Mouse (Mus musculus) T-helper 1 cell (primary cell): ENCODE measurements around the gene Tpgs1.
"Not testable (repeated sequence)": the region's sequence is repeated elsewhere in the genome, so short reads cannot be mapped to it uniquely, and the experiment has no call there.

Experiments used
- in situ Hi-C: fragments of 300-600 bp; cut with MboI, MseI; formaldehyde crosslinking; loops from one replicate; pipeline ENCODE4 v1.15.1; 2025; ENCODE audit warnings: high pct_unique_total_duplicates

Gene Tpgs1

GRCm38 (mm10) chr10:79689178-79689577 is 20.0 kb downstream of the Tpgs1 start:
- in situ Hi-C loops: no loop called here

GRCm38 (mm10) chr10:79691986-79692548 is 22.9 kb downstream of the Tpgs1 start:
- in situ Hi-C loops: no loop called here

GRCm38 (mm10) chr10:79693580-79694378 is 24.6 kb downstream of the Tpgs1 start:
- in situ Hi-C loops: no loop called here

GRCm38 (mm10) chr10:79694379-79694655 is 25.1 kb downstream of the Tpgs1 start:
- in situ Hi-C loops: no loop called here

- in situ Hi-C loops: no loop called here
These were observed 26.3 kb downstream of the Tpgs1 start for GRCm38 (mm10) chr10:79695231-79696128.

- in situ Hi-C loops: no loop called here
These were observed 27.0 kb downstream of the Tpgs1 start for GRCm38 (mm10) chr10:79696129-79696651.

GRCm38 (mm10) chr10:79697916-79698315 is 28.7 kb downstream of the Tpgs1 start:
- in situ Hi-C loops: no loop called here

GRCm38 (mm10) chr10:79698459-79698858 is 29.3 kb downstream of the Tpgs1 start:
- in situ Hi-C loops: no loop called here

- in situ Hi-C loops: no loop called here
These were observed 31.5 kb downstream of the Tpgs1 start for GRCm38 (mm10) chr10:79700676-79701075.

GRCm38 (mm10) chr10:79701443-79702129 is 32.4 kb downstream of the Tpgs1 start:
- in situ Hi-C loops: no loop called here

GRCm38 (mm10) chr10:79702970-79703369 is 33.8 kb downstream of the Tpgs1 start:
- in situ Hi-C loops: not testable (repeated sequence)

- in situ Hi-C loops: no loop called here
These were observed 34.4 kb downstream of the Tpgs1 start for GRCm38 (mm10) chr10:79703541-79703940.

- in situ Hi-C loops: no loop called here
These were observed 35.1 kb downstream of the Tpgs1 start, which contains the start of gene Bsg for GRCm38 (mm10) chr10:79704065-79704969. Bsg (plus strand) TSS chr10:79704491.

GRCm38 (mm10) chr10:79704970-79705360 is 35.8 kb downstream of the Tpgs1 start:
- in situ Hi-C loops: loop anchor here (5.0 kb wide), 1 partner anchor 77 kb away; no protein-coding TSS in a partner anchor

- in situ Hi-C loops: loop anchor here (5.0 kb wide), 1 partner anchor 76 kb away; no protein-coding TSS in a partner anchor
These were observed 36.8 kb downstream of the Tpgs1 start for GRCm38 (mm10) chr10:79705951-79706350.

- in situ Hi-C loops: loop anchor here (5.0 kb wide), 1 partner anchor 76 kb away; no protein-coding TSS in a partner anchor
These were observed 37.4 kb downstream of the Tpgs1 start for GRCm38 (mm10) chr10:79706406-79707094.

GRCm38 (mm10) chr10:79707162-79707561 is 38.0 kb downstream of the Tpgs1 start:
- in situ Hi-C loops: loop anchor here (5.0 kb wide), 1 partner anchor 75 kb away; no protein-coding TSS in a partner anchor

- in situ Hi-C loops: loop anchor here (5.0 kb wide), 1 partner anchor 75 kb away; no protein-coding TSS in a partner anchor
These were observed 38.6 kb downstream of the Tpgs1 start for GRCm38 (mm10) chr10:79707759-79708158.

GRCm38 (mm10) chr10:79708668-79709067 is 39.5 kb downstream of the Tpgs1 start:
- in situ Hi-C loops: loop anchor here (5.0 kb wide), 1 partner anchor 74 kb away; no protein-coding TSS in a partner anchor
